Mouse (Mus musculus): ENCODE measurements around the gene Cep68. TPM values are rescaled to one million over a fixed set of nuclear protein-coding genes. Genes with fewer than 3 reads are reported as not detected.
"Not testable (repeated sequence)": the region's sequence is repeated elsewhere in the genome, so short reads cannot be mapped to it uniquely, and the experiment has no call there.

Cep68 gene
- polyA plus RNA-seq, 1 experiment from 2014 or later = 30.7 TPM

- H3K27ac ChIP-seq (ENCODE audit: low read length); H3K4me1 ChIP-seq (ENCODE audit: control insufficient read depth, insufficient read depth, low read length); H3K4me2 ChIP-seq (ENCODE audit: low read depth, low read length); H3K4me3 ChIP-seq (ENCODE audit: low read length); H3K9ac ChIP-seq (ENCODE audit: low read length); ATAC-seq (replicated peaks; ENCODE audit: extremely low read depth, insufficient read depth, low FRiP score); H3K27me3 ChIP-seq (ENCODE audit: control insufficient read depth, insufficient read depth, low read length); H3K9me3 ChIP-seq (replicated peaks; ENCODE audit: control insufficient read depth, low read length): not testable (repeated sequence)
- 80% methylated on average over 1 of the region's 1 CpGs for WGBS
- peaks cover 49% of the 10 kb centered on the region for H3K36me3 ChIP-seq (ENCODE audit: control insufficient read depth, insufficient read depth)
Measured at GRCm38 (mm10) chr11:20221671-20222070, 27.6 kb downstream of the Cep68 start.

DNA sequence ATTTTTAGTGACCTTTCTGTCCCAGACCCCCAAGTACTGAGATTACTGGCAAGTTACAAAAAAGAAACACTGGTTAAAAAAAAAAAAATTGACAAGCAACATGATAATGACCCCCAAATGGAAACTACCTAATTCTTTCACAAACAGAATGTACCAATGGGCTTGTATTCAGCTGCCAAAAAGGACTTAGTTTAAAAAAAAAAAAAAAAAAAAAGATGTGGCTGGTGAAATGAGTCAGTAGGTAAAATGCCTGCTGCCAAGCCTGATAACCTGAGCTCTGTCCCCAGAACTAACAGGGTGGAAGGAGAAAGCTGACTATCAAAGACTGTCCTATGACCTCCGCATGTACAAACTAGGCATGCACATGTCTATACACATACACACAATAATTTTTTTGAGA lies 32.0 kb downstream of the Cep68 start:
- WGBS = 100% methylated on average over 1 of the region's 1 CpGs
- H3K4me2 ChIP-seq (ENCODE audit: low read depth, low read length) = no peak overlapping the region

GRCm38 (mm10) chr11:20216415-20216814 lies 32.8 kb downstream of the Cep68 start:
- H3K4me1 ChIP-seq (ENCODE audit: control insufficient read depth, insufficient read depth, low read length) = peaks cover 9% of the 10 kb centered on the region; the same call in 1 of the 2 replicates
- no peak overlapping the region for H3K9ac ChIP-seq (ENCODE audit: low read length)
- H3K27me3 ChIP-seq (ENCODE audit: control insufficient read depth, insufficient read depth, low read length) = no peaks in the 10 kb centered on the region
- H3K36me3 ChIP-seq (ENCODE audit: control insufficient read depth, insufficient read depth) = peaks cover 29% of the 10 kb centered on the region
- WGBS = 90% methylated on average over 4 of the region's 4 CpGs
- no peaks in the 10 kb centered on the region for H3K9me3 ChIP-seq (replicated peaks; ENCODE audit: control insufficient read depth, low read length)
- no peak overlapping the region for H3K27ac ChIP-seq (ENCODE audit: low read length)
- H3K4me2 ChIP-seq (ENCODE audit: low read depth, low read length) = no peak overlapping the region
- H3K4me3 ChIP-seq (ENCODE audit: low read length) = no peak overlapping the region
- no peak for ATAC-seq (replicated peaks; ENCODE audit: extremely low read depth, insufficient read depth, low FRiP score)

More for the DNA sequence above, 32.0 kb downstream of the Cep68 start:
- no peak overlapping the region for H3K4me3 ChIP-seq (ENCODE audit: low read length)
- peaks cover 7% of the 10 kb centered on the region; the same call in 1 of the 2 replicates for H3K4me1 ChIP-seq (ENCODE audit: control insufficient read depth, insufficient read depth, low read length)
- no peak for ATAC-seq (replicated peaks; ENCODE audit: extremely low read depth, insufficient read depth, low FRiP score)
- H3K9ac ChIP-seq (ENCODE audit: low read length) = no peak overlapping the region
- peaks cover 29% of the 10 kb centered on the region for H3K36me3 ChIP-seq (ENCODE audit: control insufficient read depth, insufficient read depth)
- no peaks in the 10 kb centered on the region for H3K9me3 ChIP-seq (replicated peaks; ENCODE audit: control insufficient read depth, low read length)
- no peaks in the 10 kb centered on the region for H3K27me3 ChIP-seq (ENCODE audit: control insufficient read depth, insufficient read depth, low read length)
- no peak overlapping the region for H3K27ac ChIP-seq (ENCODE audit: low read length)

GRCm38 (mm10) chr11:20214779-20215178 lies 34.5 kb downstream of the Cep68 start:
- 100% methylated on average over 1 of the region's 1 CpGs for WGBS
- no peaks in the 10 kb centered on the region for H3K9me3 ChIP-seq (replicated peaks; ENCODE audit: control insufficient read depth, low read length)
- no peak for ATAC-seq (replicated peaks; ENCODE audit: extremely low read depth, insufficient read depth, low FRiP score)
- H3K27me3 ChIP-seq (ENCODE audit: control insufficient read depth, insufficient read depth, low read length) = no peaks in the 10 kb centered on the region
- H3K9ac ChIP-seq (ENCODE audit: low read length) = no peak overlapping the region
- peaks cover 24% of the 10 kb centered on the region for H3K36me3 ChIP-seq (ENCODE audit: control insufficient read depth, insufficient read depth)
- H3K4me3 ChIP-seq (ENCODE audit: low read length) = no peak overlapping the region
- no peak overlapping the region for H3K27ac ChIP-seq (ENCODE audit: low read length)
- peaks cover 21% of the 10 kb centered on the region for H3K4me1 ChIP-seq (ENCODE audit: control insufficient read depth, insufficient read depth, low read length)
- H3K4me2 ChIP-seq (ENCODE audit: low read depth, low read length) = no peak overlapping the region

GRCm38 (mm10) chr11:20211838-20212237 lies 37.4 kb downstream of the Cep68 start:
- no peak for ATAC-seq (replicated peaks; ENCODE audit: extremely low read depth, insufficient read depth, low FRiP score)
- Histone ChIP-seq H3K4me3 (ENCODE audit: low read length) (no peak overlapping the region), H3K9me3 (replicated peaks; ENCODE audit: control insufficient read depth, low read length) (no peaks in the 10 kb centered on the region), H3K36me3 (ENCODE audit: control insufficient read depth, insufficient read depth) (peaks cover 9% of the 10 kb centered on the region), H3K9ac (ENCODE audit: low read length) (no peak overlapping the region), H3K4me1 (ENCODE audit: control insufficient read depth, insufficient read depth, low read length) (peaks cover 30% of the 10 kb centered on the region), H3K27ac (ENCODE audit: low read length) (no peak overlapping the region), H3K27me3 (ENCODE audit: control insufficient read depth, insufficient read depth, low read length) (no peaks in the 10 kb centered on the region), H3K4me2 (ENCODE audit: low read depth, low read length) (no peak overlapping the region)
- WGBS = 63% methylated on average over 2 of the region's 2 CpGs

DNA sequence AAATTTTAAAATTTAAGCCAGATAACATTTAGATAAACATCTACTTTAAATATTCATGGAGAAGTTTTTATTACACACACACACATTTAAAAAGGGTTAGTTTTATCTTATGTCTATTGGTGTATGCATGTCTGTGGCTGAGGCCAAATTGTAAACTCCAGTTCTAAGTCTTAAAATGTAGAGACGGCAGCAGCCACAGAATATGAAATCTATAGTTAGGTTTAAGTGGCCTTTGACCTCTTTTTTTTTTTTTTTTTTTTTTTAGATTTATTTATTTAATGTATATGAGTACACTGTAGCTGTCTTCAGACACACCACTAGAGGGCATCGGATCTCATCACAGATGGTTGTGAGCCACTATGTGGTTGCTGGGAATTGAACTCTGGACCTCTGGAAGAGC lies 41.6 kb downstream of the Cep68 start:
- H3K36me3 ChIP-seq (ENCODE audit: control insufficient read depth, insufficient read depth) = no peaks in the 10 kb centered on the region
- H3K27me3 ChIP-seq (ENCODE audit: control insufficient read depth, insufficient read depth, low read length) = no peaks in the 10 kb centered on the region
- H3K9ac ChIP-seq (ENCODE audit: low read length) = no peak overlapping the region
- no peak for ATAC-seq (replicated peaks; ENCODE audit: extremely low read depth, insufficient read depth, low FRiP score)
- no peaks in the 10 kb centered on the region for H3K9me3 ChIP-seq (replicated peaks; ENCODE audit: control insufficient read depth, low read length)
- H3K4me2 ChIP-seq (ENCODE audit: low read depth, low read length) = no peak overlapping the region
- H3K4me1 ChIP-seq (ENCODE audit: control insufficient read depth, insufficient read depth, low read length) = peaks cover 56% of the 10 kb centered on the region
- WGBS = 65% methylated on average over 2 of the region's 2 CpGs
- H3K27ac ChIP-seq (ENCODE audit: low read length) = no peak overlapping the region
- no peak overlapping the region for H3K4me3 ChIP-seq (ENCODE audit: low read length)

DNA sequence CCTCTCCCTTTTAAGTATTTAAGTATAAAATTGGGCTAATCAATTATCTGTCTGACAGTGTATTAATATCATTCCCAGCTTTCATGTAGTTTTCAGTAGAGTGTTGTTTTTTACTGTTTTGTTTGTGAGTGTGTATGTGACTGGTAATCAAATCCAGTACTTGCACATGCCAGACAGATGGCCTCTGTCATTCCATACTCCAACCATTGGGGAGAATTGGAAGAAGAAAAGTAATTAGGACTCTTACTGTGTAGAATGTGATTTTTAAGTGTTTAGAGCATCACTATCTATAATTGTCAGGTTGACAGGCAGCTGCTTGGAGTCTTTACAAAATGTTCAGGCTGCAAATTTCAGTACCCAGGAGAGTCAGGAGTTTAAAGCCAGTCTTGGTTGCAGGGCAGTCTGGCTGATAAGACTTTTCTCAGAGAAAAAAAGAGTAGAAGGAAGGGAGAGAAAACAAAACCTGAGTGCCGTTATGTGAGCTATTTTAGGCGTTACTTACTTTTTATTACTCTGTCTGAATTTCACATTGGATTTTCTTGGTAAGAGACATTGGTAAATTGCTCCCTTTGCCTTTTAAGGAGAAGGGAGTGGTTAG lies 42.5 kb downstream of the Cep68 start:
- Histone ChIP-seq H3K9ac (ENCODE audit: low read length) (no peak overlapping the region), H3K9me3 (replicated peaks; ENCODE audit: control insufficient read depth, low read length) (no peaks in the 10 kb centered on the region), H3K4me3 (ENCODE audit: low read length) (no peak overlapping the region), H3K36me3 (ENCODE audit: control insufficient read depth, insufficient read depth) (no peaks in the 10 kb centered on the region), H3K27me3 (ENCODE audit: control insufficient read depth, insufficient read depth, low read length) (no peaks in the 10 kb centered on the region), H3K4me1 (ENCODE audit: control insufficient read depth, insufficient read depth, low read length) (peaks cover 53% of the 10 kb centered on the region), H3K27ac (ENCODE audit: low read length) (no peak overlapping the region), H3K4me2 (ENCODE audit: low read depth, low read length) (no peak overlapping the region)
- ATAC-seq (replicated peaks; ENCODE audit: extremely low read depth, insufficient read depth, low FRiP score) = no peak
- 24% methylated on average over 2 of the region's 2 CpGs for WGBS

GRCm38 (mm10) chr11:20205538-20205937 lies 43.7 kb downstream of the Cep68 start:
- no peak for ATAC-seq (replicated peaks; ENCODE audit: extremely low read depth, insufficient read depth, low FRiP score)
- WGBS = 59% methylated on average over 4 of the region's 4 CpGs
- Histone ChIP-seq H3K9me3 (replicated peaks; ENCODE audit: control insufficient read depth, low read length) (no peaks in the 10 kb centered on the region), H3K4me2 (ENCODE audit: low read depth, low read length) (no peak overlapping the region), H3K4me3 (ENCODE audit: low read length) (no peak overlapping the region), H3K36me3 (ENCODE audit: control insufficient read depth, insufficient read depth) (no peaks in the 10 kb centered on the region), H3K9ac (ENCODE audit: low read length) (no peak overlapping the region), H3K27ac (ENCODE audit: low read length) (peak overlapping the region; percentile 52), H3K4me1 (ENCODE audit: control insufficient read depth, insufficient read depth, low read length) (peaks cover 46% of the 10 kb centered on the region), H3K27me3 (ENCODE audit: control insufficient read depth, insufficient read depth, low read length) (no peaks in the 10 kb centered on the region)

DNA sequence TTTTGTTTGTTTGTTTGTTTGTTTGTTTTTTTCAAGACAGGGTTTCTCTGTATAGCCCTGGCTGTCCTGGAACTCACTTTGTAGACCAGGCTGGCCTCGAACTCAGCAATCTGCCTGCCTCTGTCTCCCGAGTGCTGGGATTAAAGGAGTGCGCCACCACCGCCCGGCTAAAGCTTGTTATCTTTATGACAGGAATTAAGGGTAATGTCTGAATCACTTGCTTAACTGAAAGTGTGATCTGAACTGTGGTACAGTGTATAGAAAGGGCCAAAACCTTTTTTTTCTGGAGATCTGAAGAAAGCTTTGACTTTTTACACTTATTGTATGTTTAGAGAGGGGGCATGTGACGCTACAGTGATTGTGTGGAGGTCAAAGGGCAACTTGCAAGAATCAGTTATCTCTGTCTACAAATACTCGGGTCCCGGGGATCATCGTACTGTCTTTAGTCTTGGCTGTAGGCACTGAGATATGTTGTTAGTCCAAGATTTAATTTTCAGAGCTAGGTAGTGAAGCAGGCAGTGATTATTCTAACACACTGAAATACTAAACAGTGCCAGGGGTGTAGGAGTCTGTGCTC lies 44.3 kb downstream of the Cep68 start:
- no peaks in the 10 kb centered on the region for H3K9me3 ChIP-seq (replicated peaks; ENCODE audit: control insufficient read depth, low read length)
- no peak overlapping the region for H3K9ac ChIP-seq (ENCODE audit: low read length)
- H3K4me3 ChIP-seq (ENCODE audit: low read length) = no peak overlapping the region
- H3K27me3 ChIP-seq (ENCODE audit: control insufficient read depth, insufficient read depth, low read length) = no peaks in the 10 kb centered on the region
- H3K27ac ChIP-seq (ENCODE audit: low read length) = peak overlapping the region; percentile 52
- H3K4me1 ChIP-seq (ENCODE audit: control insufficient read depth, insufficient read depth, low read length) = peaks cover 46% of the 10 kb centered on the region
- ATAC-seq (replicated peaks; ENCODE audit: extremely low read depth, insufficient read depth, low FRiP score) = no peak
- no peaks in the 10 kb centered on the region for H3K36me3 ChIP-seq (ENCODE audit: control insufficient read depth, insufficient read depth)
- H3K4me2 ChIP-seq (ENCODE audit: low read depth, low read length) = no peak overlapping the region
- WGBS = 50% methylated on average over 9 of the region's 9 CpGs

All from heart, embryonic 16.5 days (tissue).